Mouse (Mus musculus): ENCODE data around the gene Smarca4. TPM values are rescaled to one million over a fixed set of nuclear protein-coding genes. Genes with fewer than 3 reads are reported as not detected.
A peak's percentile ranks its signal among the peaks of the same experiment; 100 is the strongest.

Gene Smarca4
- polyA plus RNA-seq, 1 experiment from 2014 or later = 143 TPM

- Histone ChIP-seq H3K4me1 (ENCODE audit: control insufficient read depth, insufficient read depth, low read length) (no peaks in the 10 kb centered on the region), H3K4me2 (ENCODE audit: low read depth, severe bottlenecking) (no peak overlapping the region), H3K9ac (ENCODE audit: low read length) (no peak overlapping the region), H3K9me3 (ENCODE audit: control insufficient read depth, low read length) (no peaks in the 10 kb centered on the region), H3K27me3 (ENCODE audit: control insufficient read depth, insufficient read depth, low read length) (no peaks in the 10 kb centered on the region), H3K4me3 (ENCODE audit: low read depth, low read length) (no peak overlapping the region), H3K36me3 (ENCODE audit: control insufficient read depth, insufficient read depth, low read length) (peaks cover 49% of the 10 kb centered on the region), H3K27ac (replicated peaks; ENCODE audit: low read depth, low read length) (no peak overlapping the region)
- DNase-seq (ENCODE audit: low spot score) (no peak), ATAC-seq (ENCODE audit: insufficient number of reproducible peaks, low FRiP score, low TSS enrichment, low read depth) (no peak)
- WGBS = 93% methylated on average over 1 of the region's 1 CpGs
Observed at GRCm38 (mm10) chr9:21585401-21585800, 30.6 kb upstream of the Smarca4 start.

- Histone ChIP-seq H3K36me3 (ENCODE audit: control insufficient read depth, insufficient read depth, low read length) (peaks cover 40% of the 10 kb centered on the region), H3K9me3 (ENCODE audit: control insufficient read depth, low read length) (no peaks in the 10 kb centered on the region), H3K27me3 (ENCODE audit: control insufficient read depth, insufficient read depth, low read length) (no peaks in the 10 kb centered on the region), H3K4me1 (ENCODE audit: control insufficient read depth, insufficient read depth, low read length) (peaks cover 6% of the 10 kb centered on the region), H3K4me3 (ENCODE audit: low read depth, low read length) (no peak overlapping the region), H3K4me2 (ENCODE audit: low read depth, severe bottlenecking) (no peak overlapping the region), H3K27ac (replicated peaks; ENCODE audit: low read depth, low read length) (no peak overlapping the region), H3K9ac (ENCODE audit: low read length) (no peak overlapping the region)
- no peak for DNase-seq (ENCODE audit: low spot score)
- 89% methylated on average over 23 of the region's 23 CpGs for WGBS
- ATAC-seq (ENCODE audit: insufficient number of reproducible peaks, low FRiP score, low TSS enrichment, low read depth) = no peak
Observed at GRCm38 (mm10) chr9:21587678-21588349, 28.2 kb upstream of the Smarca4 start.

GRCm38 (mm10) chr9:21588350-21588749 lies 27.6 kb upstream of the Smarca4 start:
- Histone ChIP-seq H3K4me1 (ENCODE audit: control insufficient read depth, insufficient read depth, low read length) (peaks cover 6% of the 10 kb centered on the region), H3K4me2 (ENCODE audit: low read depth, severe bottlenecking) (no peak overlapping the region), H3K27me3 (ENCODE audit: control insufficient read depth, insufficient read depth, low read length) (no peaks in the 10 kb centered on the region), H3K4me3 (ENCODE audit: low read depth, low read length) (no peak overlapping the region), H3K27ac (replicated peaks; ENCODE audit: low read depth, low read length) (no peak overlapping the region), H3K36me3 (ENCODE audit: control insufficient read depth, insufficient read depth, low read length) (peaks cover 36% of the 10 kb centered on the region), H3K9me3 (ENCODE audit: control insufficient read depth, low read length) (no peaks in the 10 kb centered on the region), H3K9ac (ENCODE audit: low read length) (no peak overlapping the region)
- DNase-seq (ENCODE audit: low spot score) (no peak), ATAC-seq (ENCODE audit: insufficient number of reproducible peaks, low FRiP score, low TSS enrichment, low read depth) (no peak)
- 89% methylated on average over 8 of the region's 8 CpGs for WGBS

DNA sequence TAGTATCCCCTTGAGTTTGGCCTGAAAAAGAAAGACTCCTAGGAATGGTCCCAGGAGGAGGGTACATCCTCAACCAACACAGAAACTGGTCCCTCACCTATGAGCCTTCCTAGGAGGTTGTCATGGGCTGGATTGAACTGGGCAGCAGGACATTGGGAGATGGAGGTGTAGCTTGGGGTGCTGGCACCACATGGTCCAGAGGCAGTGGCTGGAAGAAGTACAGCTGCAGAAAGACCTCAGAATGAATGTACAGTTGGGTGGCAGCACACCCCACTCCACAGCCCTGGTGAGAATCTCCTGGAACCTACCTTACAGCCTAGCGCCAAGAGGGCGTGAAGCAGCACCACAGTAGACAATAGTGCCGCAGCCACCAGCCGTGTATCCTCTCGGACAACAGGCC lies 26.4 kb upstream of the Smarca4 start:
- WGBS = 94% methylated on average over 5 of the region's 5 CpGs
- Histone ChIP-seq H3K27ac (replicated peaks; ENCODE audit: low read depth, low read length) (no peak overlapping the region), H3K4me2 (ENCODE audit: low read depth, severe bottlenecking) (no peak overlapping the region), H3K4me1 (ENCODE audit: control insufficient read depth, insufficient read depth, low read length) (peaks cover 11% of the 10 kb centered on the region), H3K27me3 (ENCODE audit: control insufficient read depth, insufficient read depth, low read length) (no peaks in the 10 kb centered on the region), H3K36me3 (ENCODE audit: control insufficient read depth, insufficient read depth, low read length) (peaks cover 32% of the 10 kb centered on the region), H3K9ac (ENCODE audit: low read length) (no peak overlapping the region), H3K4me3 (ENCODE audit: low read depth, low read length) (no peak overlapping the region), H3K9me3 (ENCODE audit: control insufficient read depth, low read length) (no peaks in the 10 kb centered on the region)
- no peak for ATAC-seq (ENCODE audit: insufficient number of reproducible peaks, low FRiP score, low TSS enrichment, low read depth)
- DNase-seq (ENCODE audit: low spot score) = no peak

DNA sequence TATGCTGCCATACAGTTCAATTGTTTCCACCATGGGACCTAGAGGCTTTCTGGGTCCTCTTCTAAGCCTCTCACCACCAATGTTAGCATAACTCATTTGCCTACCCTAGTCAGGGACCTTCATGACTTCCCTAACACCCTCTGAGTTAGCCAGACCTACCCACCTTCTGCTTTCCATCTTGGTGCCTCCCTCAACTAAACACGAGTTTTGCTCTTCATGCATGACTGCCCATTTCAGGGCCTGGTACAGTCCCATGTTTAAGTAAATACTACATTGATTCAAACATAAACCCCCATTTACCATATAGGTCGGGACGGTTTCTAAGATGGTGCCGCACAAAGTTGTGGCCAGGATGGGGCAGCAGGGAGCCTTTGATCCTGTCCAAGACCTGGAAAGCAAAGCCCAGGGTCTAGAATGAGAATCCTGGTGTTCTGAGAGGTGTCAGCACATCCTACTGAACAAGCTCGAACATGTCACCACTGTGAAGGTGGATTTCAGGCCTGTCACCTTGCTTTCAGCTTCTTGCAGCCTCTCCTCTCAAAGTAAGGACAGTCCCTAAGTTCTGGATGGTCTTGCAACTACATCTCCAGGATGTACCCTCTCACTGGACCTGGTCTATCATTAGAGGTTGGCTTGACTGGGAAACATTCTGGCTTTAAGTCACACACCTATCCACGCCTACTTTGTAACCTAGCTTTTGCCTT lies 24.7 kb upstream of the Smarca4 start:
- Histone ChIP-seq H3K4me3 (ENCODE audit: low read depth, low read length) (no peak overlapping the region), H3K4me1 (ENCODE audit: control insufficient read depth, insufficient read depth, low read length) (peaks cover 11% of the 10 kb centered on the region), H3K9me3 (ENCODE audit: control insufficient read depth, low read length) (no peaks in the 10 kb centered on the region), H3K4me2 (ENCODE audit: low read depth, severe bottlenecking) (peak overlapping the region; percentile 85; the same call in 1 of the 2 replicates), H3K9ac (ENCODE audit: low read length) (no peak overlapping the region; the same call in 1 of the 2 replicates), H3K27ac (replicated peaks; ENCODE audit: low read depth, low read length) (no peak overlapping the region), H3K27me3 (ENCODE audit: control insufficient read depth, insufficient read depth, low read length) (no peaks in the 10 kb centered on the region), H3K36me3 (ENCODE audit: control insufficient read depth, insufficient read depth, low read length) (peaks cover 28% of the 10 kb centered on the region)
- no peak for ATAC-seq (ENCODE audit: insufficient number of reproducible peaks, low FRiP score, low TSS enrichment, low read depth)
- WGBS = 88% methylated on average over 6 of the region's 6 CpGs
- DNase-seq (ENCODE audit: low spot score) = no peak

GRCm38 (mm10) chr9:21591831-21592702 lies 23.9 kb upstream of the Smarca4 start:
- ATAC-seq (ENCODE audit: insufficient number of reproducible peaks, low FRiP score, low TSS enrichment, low read depth) = peak; percentile 59
- Histone ChIP-seq H3K27me3 (ENCODE audit: control insufficient read depth, insufficient read depth, low read length) (no peaks in the 10 kb centered on the region), H3K27ac (replicated peaks; ENCODE audit: low read depth, low read length) (0 out of 2 replicates have a peak overlapping the region, but pooled peaks have one; percentile 36), H3K9ac (ENCODE audit: low read length) (peak overlapping the region; percentile 56), H3K4me2 (ENCODE audit: low read depth, severe bottlenecking) (peak overlapping the region; percentile 85), H3K36me3 (ENCODE audit: control insufficient read depth, insufficient read depth, low read length) (peaks cover 25% of the 10 kb centered on the region), H3K4me1 (ENCODE audit: control insufficient read depth, insufficient read depth, low read length) (peaks cover 11% of the 10 kb centered on the region), H3K9me3 (ENCODE audit: control insufficient read depth, low read length) (no peaks in the 10 kb centered on the region), H3K4me3 (ENCODE audit: low read depth, low read length) (peak overlapping the region; percentile 91)
- WGBS = 19% methylated on average over 17 of the region's 17 CpGs
- no peak for DNase-seq (ENCODE audit: low spot score)

DNA sequence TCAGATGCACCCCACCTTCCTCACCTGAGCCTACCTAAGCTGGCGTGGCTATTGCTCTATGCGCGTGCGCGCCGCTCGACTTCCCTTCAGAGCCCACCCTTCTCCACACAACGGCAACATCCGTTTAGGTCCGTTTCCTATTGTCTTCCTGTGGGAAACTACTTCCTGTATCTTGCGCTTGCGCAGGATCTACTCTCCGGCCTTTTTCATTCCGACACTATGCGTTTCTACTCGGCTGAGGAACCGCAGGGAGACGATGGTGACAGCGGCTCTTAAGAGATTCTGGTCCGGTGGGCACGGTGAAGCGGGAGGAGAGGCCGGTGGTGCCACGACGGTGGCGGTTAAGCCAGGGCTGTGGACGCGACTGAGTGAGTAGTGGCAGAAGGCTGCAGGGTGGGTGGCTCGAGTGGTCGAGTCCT lies 23.3 kb upstream of the Smarca4 start, which contains the start of the genes Timm29 and Yipf2:
Gene Timm29 (plus strand): TSS at position 20 of the 419 bp plus-strand sequence.
Gene Yipf2 (minus strand): TSS at position 126 of the 419 bp plus-strand sequence.
- DNase-seq (ENCODE audit: low spot score) (peak; percentile 90), ATAC-seq (ENCODE audit: insufficient number of reproducible peaks, low FRiP score, low TSS enrichment, low read depth) (peak; percentile 85)
- peak within 1 kb of the TSS; percentile 91 for H3K4me3 ChIP-seq (ENCODE audit: low read depth, low read length)
- peak within 1 kb of the TSS; percentile 69 for H3K27ac ChIP-seq (replicated peaks; ENCODE audit: low read depth, low read length)
- H3K4me2 ChIP-seq (ENCODE audit: low read depth, severe bottlenecking) = peak within 1 kb of the TSS; percentile 95
- no peaks in the 10 kb centered on the region for H3K9me3 ChIP-seq (ENCODE audit: control insufficient read depth, low read length)
- WGBS = under 1% methylated on average over 30 of the region's 30 CpGs
- peaks cover 19% of the 10 kb centered on the region for H3K36me3 ChIP-seq (ENCODE audit: control insufficient read depth, insufficient read depth, low read length)
- peak within 1 kb of the TSS; percentile 90 for H3K9ac ChIP-seq (ENCODE audit: low read length)
- H3K4me1 ChIP-seq (ENCODE audit: control insufficient read depth, insufficient read depth, low read length) = peaks cover 11% of the 10 kb centered on the region
- no peaks in the 10 kb centered on the region for H3K27me3 ChIP-seq (ENCODE audit: control insufficient read depth, insufficient read depth, low read length)
